Mouse (Mus musculus) ES-Bruce4 (cell line): Measurements from ENCODE around the gene Arid4a.

Source experiments
- CTCF ChIP-seq: IDR thresholded peaks from one replicate; pipeline ENCODE4 v1.8.1; 2011; ENCODE audit warnings: low read depth, low read length
- POLR2A ChIP-seq: IDR thresholded peaks from one replicate; pipeline ENCODE4 v1.8.1; 2011; ENCODE audit warnings: low read length; ENCODE audit not compliant: insufficient read depth

GRCm38 (mm10) chr12:71053031-71053430 is 37.2 kb downstream of the Arid4a start:
- no peak for TF ChIP-seq CTCF
- no peak for TF ChIP-seq POLR2A
